Mouse (Mus musculus): Measurements from ENCODE around the gene Vps25. TPM values are rescaled to one million over a fixed set of nuclear protein-coding genes. Genes with fewer than 3 reads are reported as not detected.

Vps25 gene
- total and polyA plus RNA-seq, 2 experiments, result 35.6 to 122 TPM

DNA sequence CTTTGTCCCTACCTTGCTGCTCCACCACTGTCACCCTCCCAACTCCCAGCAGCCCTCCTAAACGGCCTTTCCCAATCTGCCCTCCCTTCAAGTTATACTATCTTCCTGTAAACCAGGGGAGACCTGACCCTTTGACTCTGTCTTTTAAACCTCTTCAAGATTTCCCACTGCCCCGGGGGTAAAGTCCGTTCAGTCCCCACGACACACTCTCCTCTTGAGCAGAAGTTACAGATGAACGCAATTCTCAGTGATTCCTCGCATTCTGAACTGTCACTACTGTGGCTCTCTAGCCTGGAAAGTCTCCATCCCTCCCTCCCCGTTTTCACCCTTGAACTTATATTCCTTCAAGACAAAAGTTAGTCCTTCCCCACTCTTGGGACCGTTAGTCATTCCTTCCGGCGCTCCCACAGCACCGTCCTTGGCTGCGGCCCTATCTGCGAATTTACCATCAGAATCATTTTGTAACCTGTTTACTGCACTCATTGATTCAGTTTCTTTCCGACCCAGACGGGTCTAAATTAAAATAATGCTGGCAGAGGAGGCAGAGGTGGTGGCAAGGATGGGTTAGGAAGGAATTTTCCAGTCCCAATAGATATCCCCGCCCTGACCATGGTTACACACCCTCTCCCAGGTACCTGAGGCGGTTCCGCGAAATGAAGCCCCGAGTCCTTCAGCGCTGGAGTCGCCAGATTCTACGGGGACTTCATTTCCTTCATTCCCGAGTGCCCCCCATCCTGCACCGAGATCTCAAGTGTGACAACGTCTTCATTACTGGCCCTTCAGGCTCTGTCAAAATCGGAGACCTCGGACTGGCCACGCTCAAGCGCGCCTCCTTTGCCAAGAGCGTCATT lies 9.9 kb downstream of the Vps25 start:
- 67% methylated on average over 32 of the region's 32 CpGs for WGBS
- Histone ChIP-seq H3K79me2 (ENCODE audit: control insufficient read depth, insufficient read depth, low read length) (no peaks in the 10 kb centered on the region), H3K27me3 (ENCODE audit: control insufficient read depth, insufficient read depth, low read length) (no peaks in the 10 kb centered on the region), H3K4me3 (ENCODE audit: insufficient read depth, low read depth, low read length) (no peak overlapping the region), H3K36me3 (ENCODE audit: control insufficient read depth, insufficient read depth, low read length) (no peaks in the 10 kb centered on the region; the same call in 1 of the 2 replicates), H3K4me1 (ENCODE audit: control insufficient read depth, insufficient read depth, low read length) (peaks cover 10% of the 10 kb centered on the region), H3K9ac (ENCODE audit: low read depth, low read length) (no peak overlapping the region), H3K27ac (replicated peaks; ENCODE audit: insufficient read depth, low read depth, low read length) (no peak overlapping the region)
- DNase-seq (ENCODE audit: extremely low read depth, low read depth, low spot score), result no peak
- TF ChIP-seq POLR2A (IDR thresholded peaks at IDR 0.05; ENCODE audit: extremely low read depth, insufficient read depth, low read length) (no peak), CTCF (IDR thresholded peaks at IDR 0.05; ENCODE audit: low read depth, low read length) (no peak)

DNA sequence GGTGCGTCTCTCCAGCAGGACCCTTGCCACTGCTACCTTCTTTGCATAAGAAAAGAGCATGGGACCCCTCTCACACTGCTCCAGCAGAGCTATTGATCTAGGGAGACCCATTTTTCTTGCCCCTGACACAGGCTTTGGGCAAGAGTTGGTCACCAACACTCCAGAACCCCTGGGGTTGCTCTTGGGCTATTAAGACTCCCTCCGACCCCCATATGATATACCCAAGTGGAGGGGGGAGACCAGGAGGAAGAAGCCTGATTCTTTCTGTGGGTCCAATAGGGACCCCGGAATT lies 10.4 kb downstream of the Vps25 start:
- H3K9ac ChIP-seq (ENCODE audit: low read depth, low read length), result no peak overlapping the region
- TF ChIP-seq CTCF (IDR thresholded peaks at IDR 0.05; ENCODE audit: low read depth, low read length) (no peak), POLR2A (IDR thresholded peaks at IDR 0.05; ENCODE audit: extremely low read depth, insufficient read depth, low read length) (no peak)
- H3K27ac ChIP-seq (replicated peaks; ENCODE audit: insufficient read depth, low read depth, low read length), result no peak overlapping the region
- no peak for DNase-seq (ENCODE audit: extremely low read depth, low read depth, low spot score)
- H3K36me3 ChIP-seq (ENCODE audit: control insufficient read depth, insufficient read depth, low read length), result no peaks in the 10 kb centered on the region; the same call in 1 of the 2 replicates
- H3K4me1 ChIP-seq (ENCODE audit: control insufficient read depth, insufficient read depth, low read length), result peaks cover 10% of the 10 kb centered on the region
- H3K4me3 ChIP-seq (ENCODE audit: insufficient read depth, low read depth, low read length), result no peak overlapping the region
- no peaks in the 10 kb centered on the region for H3K27me3 ChIP-seq (ENCODE audit: control insufficient read depth, insufficient read depth, low read length)
- no peaks in the 10 kb centered on the region for H3K79me2 ChIP-seq (ENCODE audit: control insufficient read depth, insufficient read depth, low read length)
- 83% methylated on average over 3 of the region's 3 CpGs for WGBS

DNA sequence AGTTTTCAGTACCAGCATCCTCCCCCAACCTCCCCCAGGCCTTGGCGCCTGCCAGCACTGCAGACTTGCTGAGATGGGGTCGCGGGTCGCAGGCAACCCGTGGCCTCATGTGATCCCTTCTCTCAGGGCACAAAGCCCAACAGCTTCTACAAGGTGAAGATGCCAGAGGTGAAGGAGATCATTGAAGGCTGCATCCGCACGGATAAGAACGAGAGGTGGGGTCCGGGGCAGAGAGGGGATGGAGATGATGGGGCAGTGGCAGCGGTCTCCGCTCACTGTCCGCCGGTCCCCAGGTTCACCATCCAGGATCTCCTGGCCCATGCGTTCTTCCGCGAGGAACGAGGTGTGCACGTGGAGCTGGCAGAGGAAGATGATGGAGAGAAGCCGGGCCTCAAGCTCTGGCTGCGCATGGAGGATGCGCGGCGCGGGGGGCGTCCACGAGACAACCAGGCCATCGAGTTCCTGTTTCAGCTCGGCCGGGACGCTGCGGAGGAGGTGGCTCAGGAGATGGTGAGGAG lies 11.5 kb downstream of the Vps25 start:
- Histone ChIP-seq H3K27me3 (ENCODE audit: control insufficient read depth, insufficient read depth, low read length) (no peaks in the 10 kb centered on the region), H3K36me3 (ENCODE audit: control insufficient read depth, insufficient read depth, low read length) (no peaks in the 10 kb centered on the region), H3K4me3 (ENCODE audit: insufficient read depth, low read depth, low read length) (no peak overlapping the region), H3K27ac (replicated peaks; ENCODE audit: insufficient read depth, low read depth, low read length) (no peak overlapping the region), H3K79me2 (ENCODE audit: control insufficient read depth, insufficient read depth, low read length) (no peaks in the 10 kb centered on the region), H3K4me1 (ENCODE audit: control insufficient read depth, insufficient read depth, low read length) (peaks cover 8% of the 10 kb centered on the region; the same call in 1 of the 2 replicates), H3K9ac (ENCODE audit: low read depth, low read length) (no peak overlapping the region)
- no peak for TF ChIP-seq CTCF (IDR thresholded peaks at IDR 0.05; ENCODE audit: low read depth, low read length)
- no peak for TF ChIP-seq POLR2A (IDR thresholded peaks at IDR 0.05; ENCODE audit: extremely low read depth, insufficient read depth, low read length)
- DNase-seq (ENCODE audit: extremely low read depth, low read depth, low spot score), result no peak
- WGBS, result 63% methylated on average over 31 of the region's 31 CpGs

DNA sequence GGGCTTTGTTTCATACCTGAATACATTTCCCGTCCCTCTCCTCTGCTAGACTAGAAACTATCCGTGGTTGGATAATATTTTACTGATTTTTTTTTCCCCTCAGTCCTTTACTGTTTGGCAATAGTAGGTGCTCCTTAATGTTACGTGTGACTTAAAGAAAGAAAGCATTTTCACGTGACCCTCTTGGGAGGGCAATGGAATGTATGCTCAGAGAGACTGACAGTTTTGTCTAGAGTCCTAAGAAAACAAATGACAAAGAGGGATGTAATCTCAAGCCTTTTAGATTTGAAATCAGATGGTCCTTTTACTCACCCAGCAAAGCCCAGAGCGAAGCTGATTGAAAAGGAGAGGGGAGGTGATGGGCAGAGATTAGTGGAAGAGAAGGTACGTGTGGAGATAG lies 12.4 kb downstream of the Vps25 start:
- H3K79me2 ChIP-seq (ENCODE audit: control insufficient read depth, insufficient read depth, low read length), result no peaks in the 10 kb centered on the region
- no peak for DNase-seq (ENCODE audit: extremely low read depth, low read depth, low spot score)
- no peak overlapping the region for H3K27ac ChIP-seq (replicated peaks; ENCODE audit: insufficient read depth, low read depth, low read length)
- 80% methylated on average over 6 of the region's 6 CpGs for WGBS
- H3K4me1 ChIP-seq (ENCODE audit: control insufficient read depth, insufficient read depth, low read length), result peaks cover 6% of the 10 kb centered on the region; the same call in 1 of the 2 replicates
- no peaks in the 10 kb centered on the region for H3K36me3 ChIP-seq (ENCODE audit: control insufficient read depth, insufficient read depth, low read length)
- no peak overlapping the region for H3K4me3 ChIP-seq (ENCODE audit: insufficient read depth, low read depth, low read length)
- H3K27me3 ChIP-seq (ENCODE audit: control insufficient read depth, insufficient read depth, low read length), result no peaks in the 10 kb centered on the region
- TF ChIP-seq POLR2A (IDR thresholded peaks at IDR 0.05; ENCODE audit: extremely low read depth, insufficient read depth, low read length) (no peak), CTCF (IDR thresholded peaks at IDR 0.05; ENCODE audit: low read depth, low read length) (no peak)
- H3K9ac ChIP-seq (ENCODE audit: low read depth, low read length), result no peak overlapping the region

DNA sequence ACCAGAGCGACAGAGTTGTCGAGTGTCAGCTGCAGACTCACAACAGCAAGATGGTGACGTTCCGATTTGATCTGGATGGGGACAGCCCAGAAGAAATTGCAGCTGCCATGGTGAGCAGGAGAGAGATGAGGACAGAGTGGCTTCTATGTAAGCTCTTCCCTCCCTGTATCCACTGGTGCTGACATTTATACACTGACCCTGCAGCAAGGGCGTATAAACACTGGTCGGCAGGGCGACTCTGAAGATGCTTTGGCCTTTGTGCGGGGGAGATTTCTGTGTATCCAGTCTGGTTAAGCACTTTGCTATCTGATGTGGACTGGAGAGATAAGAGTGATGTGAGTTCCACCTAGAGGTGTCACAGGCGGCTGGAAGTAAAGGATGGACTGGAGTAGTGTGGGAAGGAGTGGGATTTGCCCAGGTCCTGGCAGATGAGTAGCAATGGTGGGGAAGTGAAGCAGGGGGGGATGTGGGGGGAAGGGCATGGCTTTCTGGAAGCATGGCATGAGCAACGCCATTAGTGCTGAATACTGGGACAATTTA lies 16.1 kb downstream of the Vps25 start:
- DNase-seq (ENCODE audit: extremely low read depth, low read depth, low spot score), result no peak
- no peak overlapping the region for H3K9ac ChIP-seq (ENCODE audit: low read depth, low read length)
- TF ChIP-seq POLR2A (IDR thresholded peaks at IDR 0.05; ENCODE audit: extremely low read depth, insufficient read depth, low read length), result no peak
- no peak for TF ChIP-seq CTCF (IDR thresholded peaks at IDR 0.05; ENCODE audit: low read depth, low read length)
- H3K4me3 ChIP-seq (ENCODE audit: insufficient read depth, low read depth, low read length), result no peak overlapping the region
- H3K27ac ChIP-seq (replicated peaks; ENCODE audit: insufficient read depth, low read depth, low read length), result no peak overlapping the region
- H3K4me1 ChIP-seq (ENCODE audit: control insufficient read depth, insufficient read depth, low read length), result no peaks in the 10 kb centered on the region
- no peaks in the 10 kb centered on the region for H3K79me2 ChIP-seq (ENCODE audit: control insufficient read depth, insufficient read depth, low read length)
- WGBS, result 36% methylated on average over 10 of the region's 10 CpGs
- H3K36me3 ChIP-seq (ENCODE audit: control insufficient read depth, insufficient read depth, low read length), result no peaks in the 10 kb centered on the region
- no peaks in the 10 kb centered on the region for H3K27me3 ChIP-seq (ENCODE audit: control insufficient read depth, insufficient read depth, low read length)

DNA sequence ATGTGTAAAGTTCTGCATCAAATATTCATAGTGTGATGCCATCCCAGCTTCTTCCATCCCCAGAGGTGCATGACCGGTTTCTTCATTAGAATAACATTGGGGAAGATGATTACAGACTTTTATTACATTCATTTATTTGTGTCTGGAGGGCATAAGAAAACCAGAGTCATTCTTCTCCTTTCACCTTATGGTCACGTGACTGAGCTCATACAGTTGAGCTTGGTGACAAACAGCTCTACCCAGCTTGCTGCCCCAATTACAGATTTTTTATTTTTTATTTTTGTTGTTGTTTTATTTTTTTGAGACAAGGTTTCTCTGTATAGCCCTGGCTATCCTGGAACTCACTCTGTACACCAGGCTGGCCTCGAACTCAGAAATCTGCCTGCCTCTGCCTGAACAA lies 18.9 kb downstream of the Vps25 start:
- Histone ChIP-seq H3K36me3 (ENCODE audit: control insufficient read depth, insufficient read depth, low read length) (no peaks in the 10 kb centered on the region), H3K9ac (ENCODE audit: low read depth, low read length) (no peak overlapping the region), H3K27me3 (ENCODE audit: control insufficient read depth, insufficient read depth, low read length) (no peaks in the 10 kb centered on the region), H3K79me2 (ENCODE audit: control insufficient read depth, insufficient read depth, low read length) (no peaks in the 10 kb centered on the region), H3K27ac (replicated peaks; ENCODE audit: insufficient read depth, low read depth, low read length) (no peak overlapping the region), H3K4me1 (ENCODE audit: control insufficient read depth, insufficient read depth, low read length) (peaks cover 4% of the 10 kb centered on the region), H3K4me3 (ENCODE audit: insufficient read depth, low read depth, low read length) (no peak overlapping the region)
- DNase-seq (ENCODE audit: extremely low read depth, low read depth, low spot score), result no peak
- 88% methylated on average over 3 of the region's 3 CpGs for WGBS
- no peak for TF ChIP-seq POLR2A (IDR thresholded peaks at IDR 0.05; ENCODE audit: extremely low read depth, insufficient read depth, low read length)
